Mouse (Mus musculus): ENCODE data around the gene Ptpa.

DNA sequence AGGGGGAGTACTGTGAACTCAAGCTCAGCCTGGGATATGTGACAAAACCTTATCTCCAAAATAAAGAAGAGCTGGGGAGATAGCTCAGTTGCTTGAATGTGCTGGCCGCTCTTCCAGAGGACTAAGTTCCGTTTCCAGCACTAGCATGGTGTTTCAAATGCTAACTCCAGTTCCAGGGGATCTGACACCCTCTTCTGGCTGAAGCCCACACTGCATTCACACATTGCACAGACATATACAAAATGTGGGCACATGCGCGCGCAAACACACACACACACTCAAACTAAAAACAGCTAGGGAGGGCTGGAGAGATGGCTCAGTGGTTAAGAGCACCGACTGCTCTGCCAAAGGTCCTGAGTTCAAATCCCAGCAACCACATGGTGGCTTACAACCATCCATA lies 43.4 kb downstream of the Ptpa start:
- TF ChIP-seq USF1 (IDR thresholded peaks at IDR 0.05; ENCODE audit: low read depth) (no peak), CTCF (IDR thresholded peaks at IDR 0.05; ENCODE audit: control insufficient read depth, insufficient read depth, insufficient read length) (no peak)

All from C2C12 (cell line).